Mouse (Mus musculus) left cerebral cortex, postnatal 4 days (tissue): ENCODE data around the gene Ap3b2. TPM values are rescaled to one million over a fixed set of nuclear protein-coding genes. Genes with fewer than 3 reads are reported as not detected.
"Not testable (repeated sequence)": the region's sequence is repeated elsewhere in the genome, so short reads cannot be mapped to it uniquely, and the experiment has no call there.

Experiments used
- DNase-seq: peaks from one replicate; pipeline ENCODE4 v3.0.0-alpha.2; 2022
- intact Hi-C: fragments of 180-260 bp; cut with DNase I; formaldehyde crosslinking; loops from one replicate; pipeline ENCODE4 v1.15.1; 2025
- total RNA-seq, 2 experiments: library from RNA; stranded (reverse); gene quantifications; 2 replicates each; pipeline ENCODE4 v1.2.3; 2021

Ap3b2 gene
- total RNA-seq, 2 experiments from 2014 or later: 165 to 172 TPM

- intact Hi-C loops: not testable (repeated sequence)
- DNase-seq: peak; percentile 38
These were observed 15.5 kb downstream of the Ap3b2 start for GRCm38 (mm10) chr7:81478261-81478660.

- intact Hi-C loops: no loop called here
- DNase-seq: no peak
These were observed 16.9 kb downstream of the Ap3b2 start for GRCm38 (mm10) chr7:81476833-81477232.

- intact Hi-C loops: no loop called here
- peak; percentile 46 for DNase-seq
These were observed 18.5 kb downstream of the Ap3b2 start for GRCm38 (mm10) chr7:81475221-81475620.

- no peak for DNase-seq
- intact Hi-C loops: loop anchor here (10.0 kb wide), 2 partner anchors 110 to 320 kb away; partner anchors contain the start of genes 3110040N11Rik and Whamm
These were observed 28.7 kb downstream of the Ap3b2 start for GRCm38 (mm10) chr7:81464906-81465450.

- DNase-seq: no peak
- intact Hi-C loops: loop anchor here (10.0 kb wide), 2 partner anchors 111 to 321 kb away; partner anchors contain the start of genes 3110040N11Rik and Whamm
These were observed 29.6 kb downstream of the Ap3b2 start for GRCm38 (mm10) chr7:81464116-81464515.

- DNase-seq: no peak
- intact Hi-C loops: loop anchor here (10.0 kb wide), 2 partner anchors 112 to 322 kb away; partner anchors contain the start of genes 3110040N11Rik and Whamm
These were observed 30.9 kb downstream of the Ap3b2 start for GRCm38 (mm10) chr7:81462815-81463214.

GRCm38 (mm10) chr7:81455155-81455651 is 38.5 kb downstream of the Ap3b2 start, which contains the start of gene Cpeb1:
Cpeb1 (minus strand) TSS chr7:81455465.
- DNase-seq: peak; percentile 56
- intact Hi-C loops: no loop called here

GRCm38 (mm10) chr7:81454331-81455039 is 39.2 kb downstream of the Ap3b2 start:
- DNase-seq: peak; percentile 43
- intact Hi-C loops: no loop called here

- DNase-seq: peak; percentile 41
- intact Hi-C loops: no loop called here
These were observed 40.1 kb downstream of the Ap3b2 start for GRCm38 (mm10) chr7:81453443-81454274.

GRCm38 (mm10) chr7:81452971-81453441 is 40.7 kb downstream of the Ap3b2 start:
- DNase-seq: no peak
- intact Hi-C loops: no loop called here

Other genes with a start within 250 kb of the Ap3b2 start
- 100 to 1,000 TPM; 830 to 890 TPM for gene Rps17, start 148.7 kb downstream of the Ap3b2 start, total RNA-seq
- 10 to 100 TPM; 10.0 to 11.6 TPM for gene Cpeb1, start 38.5 kb downstream of the Ap3b2 start, total RNA-seq
- gene BC048679, start 4.4 kb upstream of the Ap3b2 start, total RNA-seq: not detected
- gene Fsd2, start 73.0 kb upstream of the Ap3b2 start, total RNA-seq: under 1 TPM in 1 of 2 experiments, not detected in 1; 0.08 TPM
- 10 to 100 TPM; 14.5 to 15.9 TPM for gene Whamm, start 77.3 kb upstream of the Ap3b2 start, total RNA-seq
- gene Homer2, start 213.6 kb upstream of the Ap3b2 start, total RNA-seq: 10 to 100 TPM; 51.8 to 54.3 TPM